Mouse (Mus musculus) brown adipose tissue, adult 24 weeks (tissue): ENCODE measurements around the gene Tbxas1. TPM values are rescaled to one million over a fixed set of nuclear protein-coding genes. Genes with fewer than 3 reads are reported as not detected.

Experiments used
- H3K27ac ChIP-seq: fragments of 200-500 bp; replicated peaks from 2 replicates; pipeline ENCODE4 v1.5.1; 2012; ENCODE audit warnings: low read depth, mild to moderate bottlenecking, low read length
- H3K4me1 ChIP-seq: fragments of 200-500 bp; 2 replicates; pipeline ENCODE4 v1.6.1; 2012; ENCODE audit warnings: low read length, mixed read lengths; ENCODE audit not compliant: control insufficient read depth, insufficient read depth, insufficient read length
- H3K4me3 ChIP-seq: fragments of 200-500 bp; 2 replicates; pipeline ENCODE4 v1.5.1; 2012; ENCODE audit warnings: low read depth, mild to moderate bottlenecking, low read length, moderate library complexity; ENCODE audit not compliant: insufficient read depth
- polyA plus RNA-seq: library from polyadenylated mRNA; stranded (reverse); fragments of >200 nt; gene quantifications from 2 replicates; pipeline ENCODE4 v1.2.4, GENCODE M21; 2012; ENCODE audit not compliant: missing spikeins, insufficient read depth, insufficient read length

Tbxas1 gene
- polyA plus RNA-seq, 1 experiment: 1.4 TPM

GRCm38 (mm10) chr6:39021909-39022308 lies 146.7 kb downstream of the Tbxas1 start:
- Histone ChIP-seq H3K4me3 (no peak overlapping the region), H3K27ac (no peak overlapping the region), H3K4me1 (no peaks in the 10 kb centered on the region)

- Histone ChIP-seq H3K4me3 (no peak overlapping the region), H3K4me1 (no peaks in the 10 kb centered on the region)
Observed at GRCm38 (mm10) chr6:39022461-39023181, 147.4 kb downstream of the Tbxas1 start.

GRCm38 (mm10) chr6:39024631-39025030 lies 149.4 kb downstream of the Tbxas1 start:
- Histone ChIP-seq H3K4me1 (no peaks in the 10 kb centered on the region), H3K4me3 (no peak overlapping the region), H3K27ac (no peak overlapping the region)

More at GRCm38 (mm10) chr6:39022461-39023181, 147.4 kb downstream of the Tbxas1 start:
- no peak overlapping the region for H3K27ac ChIP-seq

GRCm38 (mm10) chr6:39025038-39025437 lies 149.8 kb downstream of the Tbxas1 start:
- no peak overlapping the region for H3K4me3 ChIP-seq
- H3K4me1 ChIP-seq: no peaks in the 10 kb centered on the region
- H3K27ac ChIP-seq: no peak overlapping the region

- no peak overlapping the region for H3K27ac ChIP-seq
- H3K4me3 ChIP-seq: no peak overlapping the region
- H3K4me1 ChIP-seq: no peaks in the 10 kb centered on the region
Observed at GRCm38 (mm10) chr6:39030714-39031113, 155.5 kb downstream of the Tbxas1 start.

GRCm38 (mm10) chr6:39033676-39034075 lies 158.5 kb downstream of the Tbxas1 start:
- Histone ChIP-seq H3K27ac (no peak overlapping the region), H3K4me3 (no peak overlapping the region)

GRCm38 (mm10) chr6:39035039-39035438 lies 159.8 kb downstream of the Tbxas1 start:
- Histone ChIP-seq H3K4me3 (no peak overlapping the region), H3K4me1 (no peaks in the 10 kb centered on the region), H3K27ac (no peak overlapping the region)

More at GRCm38 (mm10) chr6:39033676-39034075, 158.5 kb downstream of the Tbxas1 start:
- H3K4me1 ChIP-seq: no peaks in the 10 kb centered on the region

GRCm38 (mm10) chr6:39036204-39036603 lies 161.0 kb downstream of the Tbxas1 start:
- Histone ChIP-seq H3K4me1 (no peaks in the 10 kb centered on the region), H3K4me3 (no peak overlapping the region), H3K27ac (no peak overlapping the region)

- Histone ChIP-seq H3K4me3 (no peak overlapping the region), H3K27ac (no peak overlapping the region), H3K4me1 (no peaks in the 10 kb centered on the region)
Observed at GRCm38 (mm10) chr6:39040451-39040850, 165.2 kb downstream of the Tbxas1 start.

- Histone ChIP-seq H3K27ac (no peak overlapping the region), H3K4me1 (no peaks in the 10 kb centered on the region), H3K4me3 (no peak overlapping the region)
Observed at GRCm38 (mm10) chr6:39049141-39049540, 173.9 kb downstream of the Tbxas1 start.

GRCm38 (mm10) chr6:39050836-39051235 lies 175.6 kb downstream of the Tbxas1 start:
- H3K27ac ChIP-seq: no peak overlapping the region
- no peaks in the 10 kb centered on the region for H3K4me1 ChIP-seq

GRCm38 (mm10) chr6:39051799-39052556 lies 176.8 kb downstream of the Tbxas1 start:
- Histone ChIP-seq H3K27ac (no peak overlapping the region), H3K4me1 (no peaks in the 10 kb centered on the region), H3K4me3 (no peak overlapping the region)

More at GRCm38 (mm10) chr6:39050836-39051235, 175.6 kb downstream of the Tbxas1 start:
- H3K4me3 ChIP-seq: no peak overlapping the region

- H3K4me1 ChIP-seq: no peaks in the 10 kb centered on the region
- no peak overlapping the region for H3K27ac ChIP-seq
- H3K4me3 ChIP-seq: no peak overlapping the region
Observed at GRCm38 (mm10) chr6:39052636-39053035, 177.4 kb downstream of the Tbxas1 start.

- Histone ChIP-seq H3K27ac (no peak overlapping the region), H3K4me1 (no peaks in the 10 kb centered on the region), H3K4me3 (no peak overlapping the region)
Observed at GRCm38 (mm10) chr6:39054206-39054864, 179.1 kb downstream of the Tbxas1 start.

GRCm38 (mm10) chr6:39054878-39055508 lies 179.8 kb downstream of the Tbxas1 start:
- no peak overlapping the region for H3K4me3 ChIP-seq
- H3K27ac ChIP-seq: no peak overlapping the region
- H3K4me1 ChIP-seq: no peaks in the 10 kb centered on the region
